Mouse (Mus musculus) heart, adult 11 months (tissue): ENCODE measurements at regions not wholly inside any gene's neighbourhood (a gene's known extent, or its start where the extent isn't known, plus 50 kb on each side); places are given as distances from the start of the nearest gene placed in this dataset.

Source experiments
- DNase-seq: peaks from one replicate; pipeline ENCODE4 v3.0.0; 2022

DNA sequence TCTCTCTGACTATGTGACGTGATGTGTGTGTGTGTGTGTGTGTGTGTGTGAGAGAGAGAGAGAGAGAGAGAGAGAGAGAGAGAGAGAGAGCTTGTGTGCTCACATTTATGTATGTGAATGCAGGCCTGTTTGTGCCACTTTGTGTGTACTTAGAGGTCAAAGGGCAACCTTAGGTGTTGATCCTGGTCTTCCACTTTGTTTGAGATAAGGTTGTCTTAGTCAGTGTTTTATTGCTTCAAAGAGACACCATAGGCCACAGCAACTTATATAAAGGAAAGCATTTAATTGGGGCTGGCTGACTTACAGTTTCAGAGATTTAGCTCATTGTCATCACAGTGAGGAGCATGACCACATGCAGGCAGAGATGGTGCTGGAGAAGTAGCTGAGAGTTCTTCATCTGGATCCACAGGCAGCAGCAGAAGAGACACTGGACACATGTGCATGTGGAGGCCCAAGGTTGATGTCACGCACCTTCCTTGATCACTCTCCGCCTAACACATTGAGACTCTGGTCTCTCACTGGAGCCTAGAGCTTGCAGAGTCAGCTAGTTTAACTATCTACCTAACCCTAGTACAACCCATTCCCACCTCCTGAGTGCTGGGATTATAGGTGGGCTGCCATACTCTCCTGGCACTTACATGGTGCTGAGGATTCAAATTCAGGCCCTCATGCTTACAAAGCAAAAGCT, 85.9 kb upstream of the Eif4g2 start:
- DNase-seq: peak; percentile 66

DNA sequence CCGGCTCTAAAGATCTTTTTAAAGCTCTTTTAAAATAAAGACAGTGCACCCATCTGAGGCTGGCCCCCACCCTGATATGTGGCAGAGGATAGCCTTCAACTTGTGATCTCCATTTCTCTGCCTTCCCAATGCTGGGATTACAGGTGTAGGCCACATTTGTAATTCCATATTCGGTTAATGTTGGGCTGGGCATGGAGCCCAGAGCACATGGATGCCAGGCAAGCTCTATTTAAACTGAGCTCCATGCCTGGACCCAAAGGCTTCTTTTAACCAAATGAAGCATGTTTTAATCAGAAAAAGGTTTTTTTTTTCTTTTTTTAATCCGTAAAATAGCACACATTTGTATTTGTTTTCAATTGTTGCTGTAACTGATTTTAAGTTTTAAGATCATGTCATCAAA, 82.2 kb upstream of the Eif4g2 start:
- DNase-seq: peak; percentile 72

DNA sequence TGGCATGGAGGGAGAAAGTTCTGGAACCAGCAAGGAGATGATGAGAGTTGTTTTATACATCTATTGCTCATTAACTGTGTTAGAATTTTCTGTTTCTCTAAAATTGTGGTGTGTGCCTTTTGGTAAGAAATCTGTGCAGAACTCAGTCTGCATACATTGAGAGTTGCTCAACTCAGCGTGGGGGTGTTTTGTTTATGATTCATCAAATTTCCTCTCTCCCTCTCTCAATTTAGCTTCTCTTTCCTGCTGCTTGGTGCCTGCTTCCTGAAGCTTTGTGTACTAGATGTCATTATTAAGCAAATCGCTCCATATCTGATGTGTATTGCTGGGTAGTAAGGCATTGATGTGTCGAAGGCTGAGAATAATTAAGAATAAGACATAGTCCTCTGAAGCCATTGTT, 81.4 kb upstream of the Eif4g2 start:
- peak; percentile 30 for DNase-seq

DNA sequence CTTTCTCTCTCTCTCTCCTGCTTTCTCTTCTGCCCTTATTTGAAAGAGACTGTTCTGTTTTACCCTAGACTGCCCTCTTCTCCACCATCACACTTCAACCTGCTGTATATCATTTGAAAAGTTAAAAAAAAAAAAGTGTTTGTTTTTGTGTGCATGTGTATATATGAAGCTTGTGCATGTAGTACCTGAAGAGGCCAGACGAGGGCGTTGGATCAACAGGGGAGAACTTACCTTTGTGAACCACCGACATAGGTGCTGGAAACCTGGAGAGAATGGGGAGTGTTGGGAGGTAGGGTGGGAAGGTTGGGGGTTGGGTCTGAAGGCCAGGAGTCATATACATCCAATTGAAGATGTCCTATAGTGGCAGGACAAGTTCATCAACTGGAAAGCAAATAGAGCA, 81.0 kb upstream of the Eif4g2 start:
- peak; percentile 56 for DNase-seq

DNA sequence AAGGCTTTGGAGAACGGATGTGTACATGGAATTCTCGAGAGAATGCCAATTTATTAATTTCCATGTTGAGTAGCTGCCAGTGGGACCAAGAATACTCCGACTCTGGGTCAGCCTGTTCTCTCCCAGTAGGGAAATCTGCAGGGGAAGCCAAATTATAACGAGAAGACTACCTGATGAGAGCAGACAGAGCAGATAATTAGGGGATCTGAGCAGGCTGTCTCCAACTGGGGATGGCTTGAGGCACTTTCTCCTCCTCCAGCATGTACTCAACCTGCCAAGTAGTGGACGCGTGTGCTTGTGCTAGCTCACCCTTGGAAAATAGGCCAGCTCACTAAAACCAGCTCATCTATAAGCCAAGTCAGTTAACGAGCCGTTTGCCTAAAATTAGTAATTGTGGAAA, 80.5 kb upstream of the Eif4g2 start:
- DNase-seq: peak; percentile 83

DNA sequence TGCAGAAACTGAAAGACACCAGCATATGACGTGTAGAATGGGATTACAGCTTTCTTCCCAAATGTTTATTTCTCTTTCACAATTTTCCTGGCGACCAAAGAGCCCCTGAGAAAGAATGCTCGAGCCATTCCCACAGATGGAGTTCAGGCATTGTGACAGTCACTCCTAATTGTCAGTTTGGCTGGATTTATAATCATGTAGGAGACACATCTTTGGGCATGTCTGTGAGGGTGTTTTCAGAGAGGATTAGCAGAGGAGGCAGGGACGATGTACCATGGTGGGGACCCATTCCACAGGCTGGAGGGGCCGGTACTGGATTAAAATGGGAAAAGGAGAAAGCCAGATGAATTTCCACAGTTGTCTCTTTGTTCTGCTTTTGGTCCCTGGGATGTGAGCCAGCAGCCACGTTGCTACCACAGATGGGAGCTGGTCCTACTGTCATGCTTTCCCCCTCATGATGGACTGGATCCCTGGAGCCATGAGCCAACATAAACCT, 76.0 kb upstream of the Eif4g2 start:
- peak; percentile 96 for DNase-seq

DNA sequence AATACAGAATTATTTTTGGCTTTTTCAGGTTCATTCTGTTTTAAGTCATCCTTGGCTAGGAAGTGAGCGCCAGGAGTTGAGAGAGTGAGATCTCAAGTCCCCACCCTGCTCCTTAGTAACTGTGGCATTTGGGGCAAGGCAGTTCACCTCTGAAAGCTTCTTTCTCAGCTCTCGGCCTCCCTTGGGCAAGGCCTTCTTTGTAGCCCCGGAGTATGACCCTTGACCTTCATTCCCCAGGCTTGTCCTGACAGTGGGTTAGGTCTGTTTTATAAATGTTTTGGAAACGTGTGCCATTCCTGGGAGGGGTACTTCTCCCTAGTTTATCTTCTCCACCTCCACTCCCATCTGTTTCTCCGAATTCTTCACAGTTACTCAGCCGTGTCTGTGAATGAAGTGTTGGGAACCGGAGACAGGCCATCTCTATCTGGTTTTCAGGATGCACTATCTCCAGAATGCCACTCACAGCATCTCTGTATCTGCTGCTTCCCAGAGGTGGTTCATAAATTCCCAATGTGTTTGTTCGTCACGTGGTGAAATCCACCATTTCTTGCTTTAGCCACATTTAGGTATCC, 75.0 kb upstream of the Eif4g2 start:
- peak; percentile 83 for DNase-seq

DNA sequence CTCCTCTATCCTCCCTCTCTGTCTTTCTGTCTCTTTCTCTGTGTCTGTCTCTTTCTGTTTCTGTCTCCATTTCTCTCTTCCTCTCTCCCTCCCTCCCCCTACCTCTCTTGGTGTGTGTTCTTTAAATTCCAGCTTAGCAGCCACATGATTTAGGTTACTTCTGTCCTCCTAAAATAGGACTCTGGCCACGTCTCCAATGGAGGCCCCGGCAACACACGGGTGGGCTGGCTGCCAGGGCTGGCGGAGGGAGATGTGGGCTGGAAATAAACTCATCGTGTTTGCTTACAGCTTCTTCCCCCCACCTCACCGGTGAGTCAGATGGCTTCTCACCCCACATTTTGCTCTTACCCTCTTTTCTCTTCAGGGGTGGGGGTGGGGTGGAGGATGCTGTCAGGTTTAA, 74.5 kb upstream of the Eif4g2 start:
- peak; percentile 98 for DNase-seq

DNA sequence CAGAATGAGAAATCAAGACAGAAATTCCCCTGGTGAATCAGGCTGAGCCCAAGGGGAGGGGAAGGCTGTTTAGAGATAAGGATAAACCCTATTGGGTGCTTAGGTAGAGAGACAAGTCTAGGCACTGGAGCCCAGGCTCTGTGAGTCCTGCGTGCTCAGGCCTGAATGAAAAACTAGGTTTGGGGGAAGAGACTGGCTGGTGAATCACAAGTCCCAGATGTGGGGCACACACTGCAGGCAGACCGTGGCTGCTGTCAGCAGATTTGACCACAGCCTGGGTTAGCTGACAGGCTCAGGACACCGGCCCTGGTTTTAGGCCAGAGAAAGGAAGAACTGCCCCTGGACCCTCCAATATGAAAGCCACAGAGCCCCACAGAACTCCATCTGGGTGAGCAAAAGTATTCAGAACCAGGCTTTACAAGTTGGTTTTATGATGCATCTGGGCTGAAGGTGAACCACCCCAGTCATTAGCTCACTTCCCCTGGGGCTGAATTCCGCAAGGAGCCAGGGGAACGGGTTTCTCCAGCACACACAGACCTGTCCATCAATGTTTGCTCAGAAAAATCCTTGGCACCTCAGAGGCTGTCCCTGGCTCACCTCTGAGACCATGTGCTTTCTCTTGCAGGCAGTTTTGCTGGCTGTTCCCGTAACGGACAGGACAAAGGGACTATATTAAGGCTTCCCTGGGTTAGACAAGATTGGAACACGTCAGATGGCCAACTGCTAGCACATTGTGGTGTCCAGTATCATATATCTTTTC, 73.8 kb upstream of the Eif4g2 start:
- DNase-seq: peak; percentile 98

DNA sequence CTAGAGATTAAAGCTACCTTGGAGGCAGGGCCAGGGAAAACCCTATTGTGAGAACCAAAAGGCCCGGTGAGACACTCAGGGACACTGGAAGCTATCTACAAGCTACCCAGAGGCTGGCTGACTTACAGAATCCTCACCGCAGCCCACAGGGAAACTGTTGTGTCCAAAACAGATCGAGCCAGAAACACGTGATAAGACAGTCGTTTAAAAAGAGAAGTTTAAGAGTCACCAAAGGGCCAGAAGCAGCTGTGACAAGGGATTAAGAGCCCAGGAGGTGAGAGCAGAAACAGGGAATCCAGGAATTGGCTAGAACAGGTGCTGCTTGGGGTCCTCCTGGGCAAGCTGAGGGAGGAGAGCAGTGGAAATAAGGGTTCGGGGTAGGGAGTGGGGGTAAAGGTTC, 73.2 kb upstream of the Eif4g2 start:
- peak; percentile 96 for DNase-seq

DNA sequence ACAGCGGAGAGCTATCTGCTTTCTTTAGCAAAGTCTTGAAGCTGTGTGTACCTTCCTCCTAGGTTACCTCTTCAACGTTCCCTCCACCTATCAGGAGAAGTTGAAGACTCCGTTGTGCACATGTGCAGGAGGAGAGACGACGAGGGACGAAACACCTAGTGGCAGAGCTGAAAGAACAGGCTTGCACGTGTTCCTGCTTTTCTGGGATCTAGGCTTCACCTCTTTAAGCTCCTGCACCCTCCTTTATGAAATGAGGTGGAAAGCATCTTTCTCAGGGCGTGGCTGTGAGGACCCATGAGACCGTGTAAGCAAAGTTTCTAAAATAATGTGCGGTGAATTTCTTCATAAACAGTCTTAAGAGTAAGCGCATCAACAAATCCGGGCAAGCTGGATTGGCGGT, 71.4 kb upstream of the Eif4g2 start:
- peak; percentile 65 for DNase-seq

DNA sequence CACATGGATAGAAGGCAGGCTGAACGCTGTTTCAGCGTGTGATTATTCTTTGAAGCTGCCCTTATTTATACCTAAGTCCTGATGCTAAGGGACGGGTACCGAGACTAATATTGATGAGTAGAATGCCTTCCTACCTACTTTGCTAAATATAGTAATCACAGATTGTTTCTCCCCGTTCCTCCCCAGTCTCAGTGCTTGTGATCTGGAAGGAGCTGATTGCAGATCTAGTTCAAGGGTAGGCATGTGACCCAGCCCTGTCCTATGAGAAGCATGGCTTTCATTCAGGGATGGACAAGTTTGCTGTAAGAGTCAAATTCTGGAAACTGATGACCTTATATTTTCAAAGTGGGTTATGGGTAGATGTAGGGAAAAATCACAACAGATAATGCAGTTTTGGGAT, 67.7 kb upstream of the Eif4g2 start:
- peak; percentile 87 for DNase-seq

DNA sequence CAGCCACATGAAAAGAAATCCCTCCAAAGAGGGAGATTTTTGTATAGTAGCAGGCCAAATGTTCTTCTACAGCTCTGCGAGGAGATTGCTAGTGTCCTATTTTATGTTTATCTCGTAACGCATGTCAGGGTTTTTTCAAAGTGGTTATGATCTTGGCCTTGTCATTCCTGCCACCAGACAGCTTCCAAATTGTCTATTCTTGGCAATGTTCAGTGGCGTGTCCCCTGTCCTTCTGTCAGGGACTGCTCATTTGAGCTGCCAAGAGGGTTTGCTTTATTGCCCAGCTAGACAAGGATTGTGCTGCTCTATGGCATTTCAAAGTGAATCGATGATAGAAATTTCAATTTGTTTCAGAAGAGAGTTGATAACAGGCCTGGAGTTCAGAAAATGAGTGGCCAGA, 67.3 kb upstream of the Eif4g2 start:
- DNase-seq: peak; percentile 94

DNA sequence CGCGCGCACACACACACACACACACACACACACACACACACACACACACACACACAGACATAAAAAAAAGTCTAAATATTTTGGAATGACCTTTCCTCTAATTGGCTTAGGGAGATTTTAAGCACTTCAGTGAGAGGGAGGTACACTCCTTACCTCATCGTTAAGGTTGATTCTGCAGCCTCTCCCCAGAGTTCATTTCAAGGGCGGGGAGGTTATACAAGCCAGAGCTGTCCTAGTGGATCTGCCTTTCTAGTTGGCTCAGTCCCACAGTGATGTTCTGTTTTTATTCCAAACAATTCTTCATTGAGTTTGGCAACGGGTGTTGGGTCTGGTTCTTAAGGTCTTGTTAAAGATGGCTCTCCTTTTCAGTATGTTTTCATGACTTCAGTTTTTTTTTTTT, 64.8 kb upstream of the Eif4g2 start:
- peak; percentile 96 for DNase-seq

DNA sequence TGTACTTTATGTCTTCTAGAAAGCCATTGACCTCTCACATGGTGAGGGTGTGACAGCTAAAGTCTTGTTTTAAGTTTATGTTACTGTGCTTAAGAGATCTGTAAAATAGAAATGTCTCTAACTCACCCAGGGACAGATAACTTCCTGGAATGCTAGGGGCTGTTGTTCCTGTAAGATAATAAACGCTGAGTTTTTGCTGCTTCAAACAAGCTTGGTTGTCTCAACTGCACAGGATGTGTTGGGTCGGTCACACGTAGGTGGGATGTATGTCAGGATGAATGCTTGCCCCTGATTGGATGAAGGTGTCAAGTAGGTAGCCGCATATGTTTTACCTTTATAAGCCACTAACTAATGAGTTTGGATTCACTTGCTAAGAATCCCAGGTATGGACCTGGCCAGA, 63.8 kb upstream of the Eif4g2 start:
- DNase-seq: peak; percentile 66

DNA sequence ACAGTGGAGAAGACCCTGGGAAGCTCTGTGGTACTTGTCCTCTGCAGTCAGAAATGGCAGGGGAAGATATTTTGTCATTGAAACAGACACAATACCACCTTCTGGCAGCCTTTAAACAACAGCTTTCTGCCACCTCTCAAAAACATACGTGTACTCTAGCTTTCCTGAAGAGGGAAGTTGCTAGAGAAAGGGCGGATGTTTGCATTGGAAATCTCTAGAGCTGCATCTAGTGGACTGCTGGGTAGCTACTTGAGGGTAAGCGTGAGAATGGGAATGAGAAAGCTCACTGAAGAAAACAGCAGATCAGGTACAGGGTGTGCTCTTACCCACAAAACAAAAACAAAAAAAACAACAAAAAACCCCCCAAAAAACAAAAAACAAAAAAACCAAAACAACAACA, 61.4 kb upstream of the Eif4g2 start:
- DNase-seq: peak; percentile 53

DNA sequence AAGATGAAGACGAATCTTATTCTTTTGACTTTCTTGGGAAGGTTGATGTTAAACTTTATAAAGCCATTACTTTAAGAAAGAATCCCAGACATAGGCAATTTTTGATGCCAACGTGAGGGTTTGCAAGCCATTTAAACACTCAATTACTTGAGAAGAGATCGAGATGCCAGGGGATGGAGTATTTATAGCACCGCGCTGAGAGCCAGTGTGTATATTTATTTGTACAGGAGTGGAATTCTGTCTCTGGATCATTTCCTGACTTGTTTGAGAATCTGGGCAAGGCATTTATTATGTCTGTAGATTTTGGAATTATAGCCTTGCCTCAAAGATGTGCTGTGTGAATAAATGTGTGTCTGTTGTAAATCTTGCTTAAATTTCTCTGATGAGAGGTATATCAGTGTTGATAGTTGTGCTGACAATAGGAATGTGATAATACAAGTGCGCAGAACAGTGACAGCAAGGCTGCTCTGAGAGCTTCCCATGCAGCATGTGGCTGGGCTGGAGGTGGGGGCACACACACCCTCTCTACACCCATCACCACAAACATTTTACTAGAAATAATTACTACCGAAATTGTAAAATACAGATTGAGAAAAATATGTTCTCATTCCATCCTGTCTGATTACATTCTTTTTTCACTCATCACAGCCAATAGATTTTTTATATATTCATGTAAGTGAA, 58.6 kb upstream of the Eif4g2 start:
- peak; percentile 91 for DNase-seq

DNA sequence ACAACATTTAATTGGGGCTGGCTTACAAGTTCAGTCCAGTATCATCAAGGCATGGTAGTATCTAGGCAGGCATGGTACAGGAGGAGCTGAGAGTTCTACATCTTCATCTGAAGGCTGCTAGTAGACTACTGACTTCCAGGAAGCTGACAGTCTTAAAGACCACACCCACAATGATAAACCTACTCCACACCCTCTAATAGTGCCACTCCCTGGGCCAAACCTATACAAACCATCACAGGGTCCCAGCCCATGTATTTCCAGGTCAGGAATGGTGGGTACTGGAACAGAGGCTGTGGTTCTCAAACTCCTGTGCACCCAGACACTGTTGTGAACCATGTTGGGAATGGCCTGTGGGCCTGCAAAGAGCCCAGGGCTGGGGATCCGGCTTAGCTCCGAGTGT, 55.2 kb upstream of the Eif4g2 start:
- peak; percentile 58 for DNase-seq

DNA sequence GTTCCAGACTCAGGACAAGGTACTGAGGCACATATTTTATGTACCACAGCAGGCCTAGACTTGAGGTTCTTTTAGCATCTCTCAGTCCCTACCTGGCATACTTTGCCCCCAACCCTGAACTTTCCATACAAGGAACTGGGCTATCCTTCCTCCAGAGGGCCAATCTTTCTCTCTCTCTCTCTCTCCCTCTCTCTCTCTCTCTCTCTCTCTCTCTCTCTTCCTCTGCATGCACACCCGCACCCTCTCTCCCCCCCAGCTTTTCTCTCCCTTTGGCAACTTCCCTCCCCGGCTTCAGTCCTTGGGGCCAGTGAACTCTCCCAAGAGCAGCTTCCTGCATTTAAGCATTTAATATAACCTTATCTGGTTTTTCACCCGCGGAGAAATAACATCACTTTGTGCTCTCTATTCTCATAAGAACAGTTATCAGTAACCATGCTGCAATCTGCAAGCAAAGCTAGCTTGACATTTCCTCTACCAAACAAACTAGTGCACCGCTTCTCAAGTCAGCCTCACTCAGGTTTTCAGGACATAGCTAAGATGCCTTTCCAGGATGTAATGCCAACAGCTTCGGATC, 53.3 kb upstream of the Eif4g2 start:
- DNase-seq: peak; percentile 87

DNA sequence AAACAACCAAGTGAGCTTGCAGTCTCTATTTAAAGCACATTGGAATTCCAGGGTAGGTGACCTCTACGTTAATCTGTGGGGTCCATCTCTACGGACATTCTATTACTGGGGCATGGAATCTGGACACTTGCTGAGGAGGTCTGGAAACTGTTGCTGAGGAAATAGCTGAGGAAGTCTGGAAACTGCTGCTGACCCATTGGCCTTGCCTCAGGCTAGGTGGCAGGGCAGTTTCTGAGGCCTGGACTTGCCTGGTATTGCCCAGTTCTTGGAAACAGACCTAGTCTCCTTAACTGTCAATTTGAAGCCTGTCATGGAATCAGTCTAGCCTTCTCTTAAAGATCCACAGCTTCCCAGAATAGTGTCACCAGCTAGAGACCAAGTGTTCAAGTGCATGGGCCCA, 51.7 kb upstream of the Eif4g2 start:
- peak; percentile 19 for DNase-seq
